Mouse (Mus musculus) limb, embryonic 12.5 days (tissue): Measurements from ENCODE around the gene Sox5. TPM values are rescaled to one million over a fixed set of nuclear protein-coding genes. Genes with fewer than 3 reads are reported as not detected.

Experiments
- ATAC-seq: fragments of 200-750 bp; cut with Nextera tagmentation; 2 replicates; pipeline ENCODE4 v1.8.0; 2017; ENCODE audit warnings: low read depth, moderate TSS enrichment; ENCODE audit not compliant: insufficient number of reproducible peaks, insufficient read depth, low FRiP score, low TSS enrichment
- H3K27ac ChIP-seq: fragments of 300-500 bp; sonication (generic); 2 replicates; pipeline ENCODE4 v1.5.1; 2016; ENCODE audit warnings: mild to moderate bottlenecking, moderate library complexity
- H3K27me3 ChIP-seq: fragments of 300-500 bp; sonication (generic); 2 replicates; pipeline ENCODE4 v1.6.1; 2016; ENCODE audit warnings: mild to moderate bottlenecking, moderate library complexity
- H3K36me3 ChIP-seq: fragments of 300-500 bp; sonication (generic); 2 replicates; pipeline ENCODE4 v1.6.1; 2016; ENCODE audit warnings: mild to moderate bottlenecking, moderate library complexity
- H3K4me1 ChIP-seq: fragments of 300-500 bp; sonication (generic); replicated peaks from 2 replicates; pipeline ENCODE4 v1.6.1; 2016
- H3K4me2 ChIP-seq: fragments of 300-500 bp; sonication (generic); 2 replicates; pipeline ENCODE4 v1.6.1; 2016; ENCODE audit warnings: mild to moderate bottlenecking, moderate library complexity
- H3K4me3 ChIP-seq: fragments of 300-500 bp; sonication (generic); replicated peaks from 2 replicates; pipeline ENCODE4 v1.5.1; 2016; ENCODE audit warnings: mild to moderate bottlenecking
- H3K9ac ChIP-seq: fragments of 300-500 bp; sonication (generic); replicated peaks from 2 replicates; pipeline ENCODE4 v1.6.1; 2016; ENCODE audit warnings: mild to moderate bottlenecking, moderate library complexity
- H3K9me3 ChIP-seq: fragments of 300-500 bp; sonication (generic); 2 replicates; pipeline ENCODE4 v1.6.1; 2016; ENCODE audit warnings: mild to moderate bottlenecking, moderate library complexity
- WGBS: fragments of 180-500 bp; shearing (Covaris S2); methylation state at CpG from one replicate; pipeline ENCODE4 v1.1.7; 2016; 5-methylcytosine and 5-hydroxymethylcytosine counted together
- polyA plus RNA-seq: library from polyadenylated mRNA; unstranded; fragments of >200 nt; fragmentation: Nextera tagmentation; extraction: Ambion mirVana; gene quantifications from 2 replicates; pipeline ENCODE4 v1.2.1, GENCODE M21; 2016

The Sox5 gene
- polyA plus RNA-seq, 1 experiment from 2014 or later = 96.1 TPM

DNA sequence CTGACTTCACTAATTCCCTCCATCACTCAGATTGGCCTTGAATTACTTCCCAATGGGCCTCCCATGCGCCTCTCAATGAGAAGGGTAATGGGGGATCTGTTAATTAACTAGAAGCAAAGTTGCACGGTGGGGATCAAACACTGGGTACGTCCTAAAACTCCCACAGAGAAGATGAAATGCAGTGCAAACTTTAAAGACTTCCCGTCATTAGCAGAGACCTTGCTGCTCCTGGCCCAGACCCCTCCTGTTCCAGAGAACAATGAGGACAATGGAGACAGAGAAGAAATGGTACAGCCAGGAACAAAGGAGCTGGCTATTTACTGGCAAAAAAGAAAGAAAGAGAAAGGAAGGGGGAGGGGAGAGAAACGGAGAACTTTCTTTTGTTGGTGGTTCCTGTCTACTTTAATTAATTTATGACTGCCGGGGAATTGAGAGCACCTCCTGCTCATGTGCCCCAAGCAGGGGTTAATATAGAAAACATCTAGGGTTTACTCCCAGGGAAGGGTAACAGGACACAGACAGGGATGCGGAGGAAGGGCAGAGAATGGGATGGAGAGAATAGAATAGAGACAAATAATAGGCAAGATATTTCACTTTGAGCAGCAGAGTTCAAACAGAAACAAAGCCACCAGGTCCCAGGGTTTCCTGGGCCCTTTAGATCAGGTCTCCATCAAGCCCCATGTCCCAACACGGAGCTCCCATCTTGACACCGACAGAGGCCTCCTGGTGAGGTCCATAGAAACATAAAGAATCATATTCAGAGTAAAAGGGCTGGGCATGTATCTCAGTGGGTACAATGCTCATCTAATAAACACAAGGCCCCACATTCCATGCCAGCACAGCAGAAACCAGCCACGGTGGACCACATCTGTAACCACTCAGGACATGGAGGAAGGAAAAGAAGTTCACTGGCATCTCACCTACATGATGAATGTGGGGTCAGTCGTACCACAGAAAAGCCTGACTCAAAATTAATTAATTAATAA lies 327.2 kb downstream of the Sox5 start:
- Histone ChIP-seq H3K27ac (no peak overlapping the region; the same call in 1 of the 2 replicates), H3K4me1 (peaks cover 23% of the 10 kb centered on the region), H3K4me2 (peak overlapping the region; percentile 6; the same call in 1 of the 2 replicates), H3K36me3 (no peaks in the 10 kb centered on the region), H3K27me3 (0 out of 2 replicates have a peak, but pooled peaks cover 4% of the 10 kb centered on the region), H3K9ac (no peak overlapping the region), H3K9me3 (no peaks in the 10 kb centered on the region), H3K4me3 (no peak overlapping the region)
- no peak for ATAC-seq
- 15% methylated on average over 11 of the region's 11 CpGs for WGBS

DNA sequence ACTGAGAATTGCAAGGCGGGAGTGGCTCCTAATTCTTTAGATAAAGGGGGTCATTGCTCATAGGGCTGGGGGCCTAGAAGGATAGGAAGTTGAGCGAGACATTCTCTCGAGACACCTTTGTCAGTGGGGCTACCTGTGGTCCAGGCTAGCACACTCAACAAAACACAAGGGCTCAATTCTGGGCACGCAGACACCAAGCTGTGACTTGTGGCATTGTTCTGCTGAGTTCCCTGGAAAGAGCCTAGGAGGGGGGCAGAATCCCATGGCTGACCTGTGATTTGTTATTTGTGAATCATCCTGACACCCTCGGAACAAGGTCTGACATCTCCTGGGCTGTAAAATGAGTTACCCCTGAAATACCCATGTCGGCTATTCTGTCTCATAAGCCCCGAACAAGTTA lies 328.2 kb downstream of the Sox5 start:
- WGBS = 24% methylated on average over 7 of the region's 7 CpGs
- Histone ChIP-seq H3K4me2 (no peak overlapping the region), H3K4me1 (peaks cover 23% of the 10 kb centered on the region), H3K27ac (no peak overlapping the region), H3K36me3 (no peaks in the 10 kb centered on the region), H3K4me3 (no peak overlapping the region), H3K9me3 (no peaks in the 10 kb centered on the region), H3K27me3 (0 out of 2 replicates have a peak, but pooled peaks cover 4% of the 10 kb centered on the region), H3K9ac (no peak overlapping the region)
- no peak for ATAC-seq

DNA sequence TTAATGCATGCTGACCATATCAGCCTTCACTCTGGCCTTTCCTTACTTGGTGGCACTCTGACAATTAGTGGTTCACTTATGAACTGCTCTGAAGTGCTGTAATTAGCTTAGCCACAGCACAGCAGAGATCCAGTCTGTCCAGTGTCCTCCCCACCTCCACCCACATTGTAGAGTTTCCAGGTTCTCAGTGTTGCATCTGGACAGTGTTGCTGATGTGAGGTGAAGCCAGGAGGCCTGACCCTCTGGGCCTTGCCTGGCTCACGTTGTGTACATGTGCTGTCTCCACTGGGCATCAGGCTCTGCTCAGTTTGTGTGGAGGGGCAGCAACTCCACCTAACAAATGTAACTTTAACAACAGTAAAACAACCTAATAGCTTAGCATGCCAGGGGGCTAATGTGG lies 328.6 kb downstream of the Sox5 start:
- 8% methylated on average over 1 of the region's 1 CpGs for WGBS
- no peaks in the 10 kb centered on the region for H3K9me3 ChIP-seq
- no peak for ATAC-seq
- H3K27me3 ChIP-seq = 0 out of 2 replicates have a peak, but pooled peaks cover 4% of the 10 kb centered on the region
- H3K27ac ChIP-seq = no peak overlapping the region
- H3K4me2 ChIP-seq = no peak overlapping the region
- peaks cover 23% of the 10 kb centered on the region for H3K4me1 ChIP-seq
- no peak overlapping the region for H3K9ac ChIP-seq
- H3K4me3 ChIP-seq = no peak overlapping the region
- no peaks in the 10 kb centered on the region for H3K36me3 ChIP-seq

DNA sequence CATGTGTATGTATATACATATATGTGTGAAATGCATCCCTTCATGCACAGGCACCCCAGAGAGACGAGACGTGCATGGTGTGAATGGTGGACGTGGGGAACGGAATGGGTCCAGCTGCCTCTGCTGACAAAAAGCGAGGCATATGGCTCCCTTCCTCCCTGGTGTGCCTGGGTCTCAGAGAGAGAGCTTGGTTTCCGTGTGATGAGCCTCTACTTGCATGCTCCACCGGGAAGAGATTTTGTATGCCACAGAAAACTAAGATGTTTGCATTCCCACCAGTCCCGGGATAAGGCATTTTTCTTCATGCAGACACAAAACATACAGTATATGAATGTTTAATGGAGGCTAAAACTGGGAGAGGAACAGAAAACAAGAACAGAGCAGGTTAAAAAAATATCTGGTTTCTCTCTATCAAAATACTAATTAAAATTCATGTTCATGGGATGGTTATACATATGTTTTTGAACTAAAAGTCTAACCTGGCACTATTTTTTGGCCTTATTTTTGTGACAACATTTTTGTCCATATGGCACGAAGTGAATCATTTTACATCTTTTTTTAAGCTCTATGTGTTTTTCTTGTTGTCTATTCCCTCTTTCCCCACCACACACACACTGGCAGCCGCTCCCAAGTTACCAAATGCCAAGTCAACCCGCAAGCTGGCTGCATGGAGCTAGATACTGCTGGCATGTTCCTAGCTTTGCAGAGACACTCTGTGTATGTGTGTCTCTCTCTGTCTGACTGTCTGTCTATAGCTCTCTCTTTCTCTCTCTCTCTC lies 329.4 kb downstream of the Sox5 start:
- H3K27me3 ChIP-seq = 0 out of 2 replicates have a peak, but pooled peaks cover 4% of the 10 kb centered on the region
- ATAC-seq = no peak
- no peak overlapping the region for H3K27ac ChIP-seq
- H3K9me3 ChIP-seq = no peaks in the 10 kb centered on the region
- WGBS = 81% methylated on average over 11 of the region's 11 CpGs
- H3K36me3 ChIP-seq = no peaks in the 10 kb centered on the region
- H3K4me2 ChIP-seq = no peak overlapping the region
- peaks cover 23% of the 10 kb centered on the region for H3K4me1 ChIP-seq
- no peak overlapping the region for H3K4me3 ChIP-seq
- no peak overlapping the region for H3K9ac ChIP-seq

DNA sequence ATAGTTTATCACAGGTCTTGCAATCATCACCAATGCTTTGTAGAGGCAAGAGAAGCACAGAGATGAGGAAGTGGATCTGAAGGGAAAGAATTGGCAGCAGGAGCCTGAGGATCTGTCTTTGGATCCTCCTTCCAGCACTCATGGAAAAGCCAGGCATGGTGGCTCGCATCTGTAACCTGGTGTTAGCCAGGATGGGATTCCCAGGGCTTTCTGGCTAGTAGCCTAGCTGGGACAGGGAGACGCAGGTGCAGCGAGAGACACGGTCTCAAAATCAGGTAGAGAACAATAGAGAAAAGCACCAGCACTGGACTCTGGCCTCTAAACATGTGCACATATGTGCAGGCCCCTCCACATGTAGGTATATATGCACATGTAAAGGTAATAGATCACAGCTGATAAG lies 330.1 kb downstream of the Sox5 start:
- no peak overlapping the region for H3K4me2 ChIP-seq
- no peak for ATAC-seq
- peaks cover 23% of the 10 kb centered on the region for H3K4me1 ChIP-seq
- H3K27ac ChIP-seq = no peak overlapping the region
- no peak overlapping the region for H3K9ac ChIP-seq
- no peaks in the 10 kb centered on the region for H3K9me3 ChIP-seq
- H3K4me3 ChIP-seq = no peak overlapping the region
- no peaks in the 10 kb centered on the region for H3K36me3 ChIP-seq
- 0 out of 2 replicates have a peak, but pooled peaks cover 4% of the 10 kb centered on the region for H3K27me3 ChIP-seq
- 89% methylated on average over 4 of the region's 4 CpGs for WGBS

DNA sequence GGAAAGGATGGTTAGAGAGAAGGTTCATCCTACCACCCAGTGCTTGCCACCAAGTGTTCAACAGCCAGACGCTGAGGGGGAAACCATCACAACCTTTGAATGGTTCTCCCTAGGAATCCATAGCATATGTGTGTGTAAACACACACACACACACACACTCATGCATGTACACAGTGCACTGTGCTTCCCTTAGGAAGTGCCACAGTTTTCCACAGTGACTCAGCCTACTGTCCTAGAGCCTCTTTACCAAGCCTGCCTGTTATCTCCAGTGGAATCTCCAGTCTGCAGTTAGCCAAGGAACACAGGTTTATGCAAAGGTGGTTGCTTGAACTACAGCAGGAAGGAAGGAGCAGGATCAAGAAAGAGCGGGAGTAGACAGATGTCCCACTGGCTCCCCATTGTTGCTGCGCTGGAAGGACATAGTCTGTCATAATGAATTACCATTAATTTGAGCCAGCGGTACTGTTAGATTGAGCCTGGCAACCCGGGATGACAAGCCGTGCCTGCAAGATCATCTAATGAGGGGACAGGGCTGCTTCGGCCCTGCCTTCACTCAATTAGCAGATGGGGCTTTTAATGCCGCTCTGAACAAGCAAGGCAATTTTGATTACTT lies 335.9 kb downstream of the Sox5 start:
- no peak overlapping the region for H3K4me3 ChIP-seq
- no peaks in the 10 kb centered on the region for H3K9me3 ChIP-seq
- H3K27ac ChIP-seq = no peak overlapping the region
- H3K4me1 ChIP-seq = no peaks in the 10 kb centered on the region
- no peak overlapping the region for H3K9ac ChIP-seq
- ATAC-seq = no peak
- no peak overlapping the region for H3K4me2 ChIP-seq
- H3K27me3 ChIP-seq = 0 out of 2 replicates have a peak, but pooled peaks cover 2% of the 10 kb centered on the region
- WGBS = 52% methylated on average over 8 of the region's 8 CpGs
- no peaks in the 10 kb centered on the region for H3K36me3 ChIP-seq

DNA sequence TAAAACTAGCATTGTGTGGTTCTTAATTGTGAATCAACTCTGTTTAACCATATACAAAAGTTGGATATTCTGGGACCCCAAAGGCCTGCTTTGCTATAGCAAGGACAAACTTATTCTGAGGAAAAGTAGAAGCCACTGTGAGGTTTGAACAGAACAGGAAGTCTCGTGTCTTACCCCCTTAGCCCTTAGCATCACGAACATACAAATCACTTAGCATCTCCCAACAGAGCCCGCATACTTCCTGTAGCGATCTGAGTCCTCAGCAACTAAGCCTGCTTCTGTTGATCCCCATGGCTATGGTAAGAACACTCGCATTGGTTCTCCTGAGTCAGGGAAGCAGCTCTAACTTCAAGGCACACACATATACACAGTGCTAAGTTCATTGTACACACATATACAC lies 337.4 kb downstream of the Sox5 start:
- Histone ChIP-seq H3K4me3 (no peak overlapping the region), H3K9ac (no peak overlapping the region), H3K36me3 (no peaks in the 10 kb centered on the region), H3K4me1 (no peaks in the 10 kb centered on the region), H3K27me3 (0 out of 2 replicates have a peak, but pooled peaks cover 2% of the 10 kb centered on the region), H3K4me2 (no peak overlapping the region), H3K9me3 (no peaks in the 10 kb centered on the region), H3K27ac (no peak overlapping the region)
- 81% methylated on average over 5 of the region's 5 CpGs for WGBS
- ATAC-seq = no peak

DNA sequence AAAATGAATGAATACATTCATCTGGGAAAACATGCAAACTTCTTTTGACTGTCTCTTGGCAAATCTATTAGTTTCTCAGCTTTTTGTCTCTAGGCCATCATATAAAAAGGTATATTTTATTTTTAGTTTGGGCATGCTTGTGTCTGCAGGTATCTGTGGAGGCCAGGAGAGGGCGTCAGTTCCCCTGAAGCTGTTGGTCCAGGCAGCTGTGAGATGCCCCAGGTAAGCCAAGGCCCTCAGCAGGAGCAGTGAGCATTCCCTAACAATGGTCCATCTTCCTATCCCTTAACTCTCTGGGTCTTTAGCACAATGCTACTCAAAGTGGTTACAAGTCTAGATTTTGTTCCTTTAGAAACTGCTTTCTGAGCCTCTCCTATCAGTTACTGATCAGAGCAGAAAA lies 338.1 kb downstream of the Sox5 start:
- Histone ChIP-seq H3K4me2 (no peak overlapping the region), H3K27ac (no peak overlapping the region), H3K27me3 (0 out of 2 replicates have a peak, but pooled peaks cover 2% of the 10 kb centered on the region), H3K9me3 (no peaks in the 10 kb centered on the region), H3K9ac (no peak overlapping the region), H3K4me3 (no peak overlapping the region), H3K36me3 (no peaks in the 10 kb centered on the region), H3K4me1 (no peaks in the 10 kb centered on the region)
- no peak for ATAC-seq
- WGBS = 67% methylated on average over 1 of the region's 1 CpGs

DNA sequence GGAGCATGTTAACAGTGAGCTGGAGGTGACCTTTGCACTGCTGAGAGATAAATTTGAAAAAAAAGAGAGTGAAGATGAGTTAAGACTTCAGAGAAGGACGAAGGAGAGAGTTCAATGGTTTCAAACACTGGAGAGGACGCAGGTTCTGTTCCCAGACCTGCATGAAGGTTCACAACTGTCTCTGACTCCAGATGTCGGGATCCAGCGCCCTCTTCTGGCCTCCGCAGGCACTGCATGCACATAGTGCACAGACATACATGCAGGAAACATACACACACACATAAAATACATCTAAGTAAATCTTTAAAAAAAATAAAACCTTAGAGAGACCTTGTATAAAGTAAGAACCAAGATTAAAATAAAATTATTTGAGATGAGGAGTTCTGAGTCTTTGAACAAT lies 352.5 kb downstream of the Sox5 start:
- no peaks in the 10 kb centered on the region for H3K27me3 ChIP-seq
- no peaks in the 10 kb centered on the region for H3K36me3 ChIP-seq
- H3K27ac ChIP-seq = no peak overlapping the region
- 72% methylated on average over 5 of the region's 5 CpGs for WGBS
- H3K4me2 ChIP-seq = no peak overlapping the region
- no peak for ATAC-seq
- H3K9ac ChIP-seq = no peak overlapping the region
- H3K4me1 ChIP-seq = peaks cover 18% of the 10 kb centered on the region
- H3K4me3 ChIP-seq = no peak overlapping the region
- no peaks in the 10 kb centered on the region for H3K9me3 ChIP-seq

DNA sequence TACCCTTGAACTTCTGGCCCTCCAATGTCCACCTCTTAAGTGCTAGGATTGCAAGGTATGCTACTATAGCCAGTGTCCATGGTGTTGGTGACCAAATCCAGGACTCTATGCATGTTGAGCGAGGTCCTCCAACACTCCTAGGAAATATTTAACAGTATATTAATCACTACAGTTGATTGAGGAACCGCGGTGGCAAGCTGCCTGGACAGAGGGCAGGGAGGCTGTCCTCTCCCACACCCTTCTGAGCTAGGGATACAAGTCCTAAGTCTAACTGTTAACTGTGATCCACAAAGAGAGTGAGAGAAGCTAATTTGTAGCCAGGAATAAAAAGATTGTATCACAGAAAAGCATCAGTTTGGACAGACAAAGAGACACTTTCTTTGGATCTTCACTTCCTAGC lies 373.7 kb downstream of the Sox5 start:
- H3K4me1 ChIP-seq = peaks cover 11% of the 10 kb centered on the region
- ATAC-seq = no peak
- H3K4me2 ChIP-seq = no peak overlapping the region
- no peak overlapping the region for H3K4me3 ChIP-seq
- no peaks in the 10 kb centered on the region for H3K27me3 ChIP-seq
- H3K36me3 ChIP-seq = no peaks in the 10 kb centered on the region
- H3K9ac ChIP-seq = no peak overlapping the region
- no peak overlapping the region for H3K27ac ChIP-seq
- no peaks in the 10 kb centered on the region for H3K9me3 ChIP-seq
- 88% methylated on average over 3 of the region's 3 CpGs for WGBS

DNA sequence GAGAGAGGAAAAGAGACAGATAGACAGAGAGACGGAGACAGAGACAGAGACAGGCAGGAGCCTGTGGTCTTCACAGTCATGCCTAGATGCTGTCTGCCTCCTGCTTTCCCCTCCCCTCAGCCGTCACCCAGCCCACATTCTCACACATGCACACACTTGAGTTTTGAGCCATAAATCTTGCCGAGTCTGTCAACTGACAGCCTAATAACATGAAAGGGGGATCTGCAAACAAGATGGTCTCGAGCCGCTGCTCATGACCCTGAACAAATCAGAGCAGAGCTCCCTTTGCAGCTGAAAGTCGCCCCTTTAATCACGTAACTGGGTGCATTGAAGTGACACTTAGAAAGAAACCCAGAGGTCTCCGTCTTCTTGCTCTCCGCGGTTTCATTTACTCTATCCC lies 383.7 kb downstream of the Sox5 start:
- Histone ChIP-seq H3K9ac (no peak overlapping the region), H3K27me3 (no peaks in the 10 kb centered on the region; the same call in 1 of the 2 replicates), H3K27ac (no peak overlapping the region), H3K36me3 (no peaks in the 10 kb centered on the region), H3K4me3 (no peak overlapping the region), H3K4me2 (peak overlapping the region; percentile 23), H3K4me1 (peaks cover 4% of the 10 kb centered on the region), H3K9me3 (no peaks in the 10 kb centered on the region)
- ATAC-seq = no peak
- WGBS = 27% methylated on average over 10 of the region's 10 CpGs
